Mouse (Mus musculus): ENCODE measurements around the gene Zfp108. TPM values are rescaled to one million over a fixed set of nuclear protein-coding genes. Genes with fewer than 3 reads are reported as not detected.

The Zfp108 gene
- polyA plus RNA-seq, 1 experiment from 2014 or later: 3.9 TPM

DNA sequence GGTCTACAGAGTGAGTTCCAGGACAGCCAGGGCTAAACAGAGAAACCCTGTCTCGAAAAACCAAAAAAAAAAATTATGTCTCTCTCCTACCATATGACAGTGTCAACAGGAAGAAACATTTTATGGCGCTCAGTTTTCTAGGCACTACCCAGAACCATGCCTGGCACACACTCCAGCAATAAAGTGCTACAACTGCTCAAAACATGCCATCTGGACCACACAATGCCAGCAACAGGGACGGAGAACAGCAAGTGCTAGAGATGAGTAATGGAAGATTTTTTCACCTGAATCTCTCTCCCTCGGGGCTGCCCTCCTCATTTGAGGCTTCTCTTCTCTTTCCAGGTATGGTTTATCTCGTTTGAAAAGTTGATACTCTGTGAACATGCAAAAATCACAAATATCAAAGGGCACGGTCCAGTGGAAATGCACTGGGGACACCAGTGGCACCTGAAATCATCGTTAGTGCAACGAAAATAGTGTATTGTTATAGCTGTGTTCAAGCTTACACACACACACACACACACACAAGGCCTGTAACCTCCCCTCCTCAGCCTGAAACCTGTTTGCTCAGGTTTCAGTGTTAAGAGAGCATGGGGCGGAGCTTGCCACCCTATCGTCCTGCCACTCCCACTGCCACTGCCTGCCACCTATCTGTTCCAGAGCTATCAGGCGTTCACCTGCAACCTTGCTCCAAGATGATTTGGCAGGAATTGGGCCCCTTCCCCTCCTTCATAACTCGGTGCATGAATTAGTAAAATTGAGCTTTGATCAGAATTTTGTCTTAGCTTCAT lies 38.7 kb downstream of the Zfp108 start:
- Histone ChIP-seq H3K27me3 (ENCODE audit: control insufficient read depth, insufficient read depth, low read length) (no peaks in the 10 kb centered on the region), H3K27ac (ENCODE audit: low read length) (peak overlapping the region; percentile 46; the same call in 1 of the 2 replicates), H3K4me3 (replicated peaks; ENCODE audit: low read length) (no peak overlapping the region), H3K4me1 (ENCODE audit: control insufficient read depth, insufficient read depth, low read length) (0 out of 2 replicates have a peak, but pooled peaks cover 6% of the 10 kb centered on the region), H3K36me3 (ENCODE audit: control insufficient read depth, insufficient read depth, low read length) (peaks cover 55% of the 10 kb centered on the region), H3K9me3 (replicated peaks; ENCODE audit: control insufficient read depth, low read length) (no peaks in the 10 kb centered on the region; the same call in 1 of the 2 replicates), H3K9ac (ENCODE audit: low read length) (no peak overlapping the region), H3K4me2 (ENCODE audit: low read depth, low read length) (no peak overlapping the region)
- ATAC-seq (ENCODE audit: insufficient read depth, low FRiP score): peak; percentile 46; the same call in 1 of the 2 replicates
- 71% methylated on average over 12 of the region's 12 CpGs for WGBS

DNA sequence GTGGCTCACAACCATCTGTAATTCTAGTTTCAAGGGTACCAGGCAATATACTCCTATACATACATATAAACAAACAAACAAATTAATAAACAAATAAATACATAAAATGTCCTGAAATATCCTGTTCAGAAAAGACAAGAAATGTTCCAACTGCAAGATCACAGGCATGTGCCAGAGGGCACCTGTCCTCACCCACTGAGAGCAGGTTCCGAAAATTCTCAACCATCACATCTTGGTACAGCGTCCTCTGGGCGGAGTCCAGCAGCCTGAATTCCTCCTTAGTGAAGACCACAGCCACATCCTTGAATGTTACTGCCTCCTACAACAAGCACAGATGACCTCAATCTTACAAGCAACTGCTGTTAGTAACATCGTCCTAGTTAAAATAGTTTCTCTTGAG lies 40.2 kb downstream of the Zfp108 start:
- no peaks in the 10 kb centered on the region for H3K27me3 ChIP-seq (ENCODE audit: control insufficient read depth, insufficient read depth, low read length)
- no peak overlapping the region for H3K9ac ChIP-seq (ENCODE audit: low read length)
- H3K4me1 ChIP-seq (ENCODE audit: control insufficient read depth, insufficient read depth, low read length): 0 out of 2 replicates have a peak, but pooled peaks cover 8% of the 10 kb centered on the region
- no peak overlapping the region for H3K4me2 ChIP-seq (ENCODE audit: low read depth, low read length)
- peaks cover 54% of the 10 kb centered on the region for H3K36me3 ChIP-seq (ENCODE audit: control insufficient read depth, insufficient read depth, low read length)
- H3K9me3 ChIP-seq (replicated peaks; ENCODE audit: control insufficient read depth, low read length): no peaks in the 10 kb centered on the region; the same call in 1 of the 2 replicates
- H3K4me3 ChIP-seq (replicated peaks; ENCODE audit: low read length): no peak overlapping the region
- WGBS: 94% methylated on average over 4 of the region's 4 CpGs
- H3K27ac ChIP-seq (ENCODE audit: low read length): no peak overlapping the region
- ATAC-seq (ENCODE audit: insufficient read depth, low FRiP score): no peak

DNA sequence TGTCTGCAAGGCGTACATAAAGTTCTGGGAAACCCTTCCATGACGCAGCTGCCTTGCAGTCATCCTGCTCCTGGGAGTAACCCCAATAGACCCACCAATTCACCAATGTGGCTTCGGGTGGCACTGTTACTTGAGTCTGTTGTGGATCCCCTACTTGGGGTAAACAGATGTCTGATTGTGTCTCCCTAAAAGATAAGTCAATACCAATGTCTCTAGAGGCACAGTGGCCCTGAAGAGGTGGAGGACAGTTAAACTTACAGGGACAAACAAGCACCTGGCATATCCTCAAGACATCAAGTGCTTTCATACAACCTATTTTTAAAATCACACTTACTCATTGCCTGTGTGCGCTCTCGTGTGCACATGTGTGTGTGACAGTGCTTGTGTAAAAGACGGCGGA lies 40.8 kb downstream of the Zfp108 start:
- Histone ChIP-seq H3K27me3 (ENCODE audit: control insufficient read depth, insufficient read depth, low read length) (no peaks in the 10 kb centered on the region), H3K27ac (ENCODE audit: low read length) (no peak overlapping the region), H3K4me3 (replicated peaks; ENCODE audit: low read length) (no peak overlapping the region), H3K9me3 (replicated peaks; ENCODE audit: control insufficient read depth, low read length) (no peaks in the 10 kb centered on the region; the same call in 1 of the 2 replicates), H3K4me2 (ENCODE audit: low read depth, low read length) (no peak overlapping the region), H3K4me1 (ENCODE audit: control insufficient read depth, insufficient read depth, low read length) (0 out of 2 replicates have a peak, but pooled peaks cover 8% of the 10 kb centered on the region), H3K9ac (ENCODE audit: low read length) (no peak overlapping the region), H3K36me3 (ENCODE audit: control insufficient read depth, insufficient read depth, low read length) (peaks cover 48% of the 10 kb centered on the region)
- 96% methylated on average over 7 of the region's 7 CpGs for WGBS
- ATAC-seq (ENCODE audit: insufficient read depth, low FRiP score): no peak

DNA sequence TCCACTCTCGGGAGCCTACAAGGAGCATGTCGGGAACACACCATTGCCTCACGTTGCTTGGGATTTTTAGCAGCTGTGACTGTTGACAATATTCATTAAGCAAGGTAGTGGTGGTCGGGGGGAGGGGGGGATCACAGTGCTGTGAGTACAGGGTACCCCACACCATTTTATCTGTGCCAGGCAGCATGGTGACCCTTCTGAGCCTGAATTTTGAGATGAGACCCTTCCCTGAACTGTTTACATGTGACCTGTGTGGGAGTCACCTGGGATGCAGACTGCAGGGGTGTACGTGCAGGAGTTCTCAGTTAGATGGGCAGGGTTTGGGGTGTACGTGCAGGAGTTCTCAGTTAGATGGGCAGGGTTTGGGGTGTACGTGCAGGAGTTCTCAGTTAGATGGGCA lies 41.8 kb downstream of the Zfp108 start:
- 0 out of 2 replicates have a peak, but pooled peaks cover 8% of the 10 kb centered on the region for H3K4me1 ChIP-seq (ENCODE audit: control insufficient read depth, insufficient read depth, low read length)
- H3K4me2 ChIP-seq (ENCODE audit: low read depth, low read length): no peak overlapping the region
- no peaks in the 10 kb centered on the region for H3K27me3 ChIP-seq (ENCODE audit: control insufficient read depth, insufficient read depth, low read length)
- no peak overlapping the region for H3K4me3 ChIP-seq (replicated peaks; ENCODE audit: low read length)
- H3K9me3 ChIP-seq (replicated peaks; ENCODE audit: control insufficient read depth, low read length): no peaks in the 10 kb centered on the region; the same call in 1 of the 2 replicates
- WGBS: 90% methylated on average over 7 of the region's 7 CpGs
- peaks cover 38% of the 10 kb centered on the region for H3K36me3 ChIP-seq (ENCODE audit: control insufficient read depth, insufficient read depth, low read length)
- H3K9ac ChIP-seq (ENCODE audit: low read length): no peak overlapping the region
- H3K27ac ChIP-seq (ENCODE audit: low read length): no peak overlapping the region
- ATAC-seq (ENCODE audit: insufficient read depth, low FRiP score): no peak

DNA sequence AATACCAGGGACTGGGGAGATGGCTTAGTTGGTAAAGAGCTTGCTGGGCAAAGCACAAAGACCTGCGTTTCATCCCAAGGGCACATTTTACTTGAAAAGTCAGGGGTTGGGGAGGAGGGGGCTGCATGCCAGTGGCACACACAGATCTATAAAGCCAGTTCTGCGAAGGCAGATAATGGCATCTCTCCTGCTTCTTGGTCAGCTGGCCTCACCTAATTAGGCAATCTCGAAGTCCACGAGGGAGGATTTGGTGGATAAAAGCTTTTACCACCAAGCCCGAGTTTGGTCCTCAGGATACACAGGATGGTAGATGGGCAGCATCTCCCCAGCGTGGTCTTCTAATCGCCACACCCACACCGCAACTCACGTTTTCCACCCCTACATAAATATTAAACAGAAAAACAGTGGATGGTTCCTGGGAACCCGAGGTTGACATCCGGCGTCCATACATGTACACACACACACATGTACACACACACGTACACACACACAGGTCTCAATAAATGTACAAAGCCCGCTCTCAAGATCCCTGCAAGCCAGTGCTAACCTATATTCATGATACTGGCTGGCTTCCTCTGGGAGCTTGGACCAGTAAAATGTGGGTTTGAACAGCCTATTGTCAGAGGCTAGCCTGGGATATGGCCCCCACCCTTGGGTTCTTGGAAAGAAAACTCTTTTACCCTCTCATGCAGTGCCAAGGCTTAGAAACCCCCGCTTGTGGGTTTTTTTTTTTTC lies 42.9 kb downstream of the Zfp108 start:
- 92% methylated on average over 15 of the region's 15 CpGs for WGBS

DNA sequence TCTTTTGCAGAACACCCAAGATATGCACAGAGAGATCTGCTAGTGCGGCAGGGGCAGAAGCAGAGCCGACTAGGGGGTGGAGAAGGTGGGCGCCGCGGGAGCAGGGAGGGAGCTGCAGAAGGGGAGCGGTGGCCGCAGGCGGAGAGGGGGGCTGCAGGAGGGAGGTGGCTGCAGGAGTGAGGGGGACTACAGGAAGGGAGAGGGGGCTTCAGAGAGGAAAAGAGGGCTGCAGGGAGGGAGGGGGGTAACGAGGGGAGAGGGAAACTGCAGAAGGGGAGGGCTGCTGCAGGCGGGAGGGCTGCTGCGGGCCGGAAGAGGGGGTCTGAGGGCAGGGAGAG lies 44.0 kb downstream of the Zfp108 start:
- Histone ChIP-seq H3K4me1 (ENCODE audit: control insufficient read depth, insufficient read depth, low read length) (0 out of 2 replicates have a peak, but pooled peaks cover 8% of the 10 kb centered on the region), H3K4me2 (ENCODE audit: low read depth, low read length) (peak overlapping the region; percentile 87), H3K27me3 (ENCODE audit: control insufficient read depth, insufficient read depth, low read length) (no peaks in the 10 kb centered on the region), H3K27ac (ENCODE audit: low read length) (peak overlapping the region; percentile 94), H3K9ac (ENCODE audit: low read length) (peak overlapping the region; percentile 88), H3K4me3 (replicated peaks; ENCODE audit: low read length) (peak overlapping the region; percentile 81), H3K36me3 (ENCODE audit: control insufficient read depth, insufficient read depth, low read length) (peaks cover 33% of the 10 kb centered on the region), H3K9me3 (replicated peaks; ENCODE audit: control insufficient read depth, low read length) (no peaks in the 10 kb centered on the region)
- ATAC-seq (ENCODE audit: insufficient read depth, low FRiP score): no peak
- under 1% methylated on average over 12 of the region's 12 CpGs for WGBS

More for the DNA sequence above, 42.9 kb downstream of the Zfp108 start:
- peak overlapping the region; percentile 87; the same call in 1 of the 2 replicates for H3K4me2 ChIP-seq (ENCODE audit: low read depth, low read length)
- H3K4me3 ChIP-seq (replicated peaks; ENCODE audit: low read length): no peak overlapping the region
- no peak overlapping the region for H3K27ac ChIP-seq (ENCODE audit: low read length)
- H3K36me3 ChIP-seq (ENCODE audit: control insufficient read depth, insufficient read depth, low read length): peaks cover 31% of the 10 kb centered on the region
- 0 out of 2 replicates have a peak, but pooled peaks cover 8% of the 10 kb centered on the region for H3K4me1 ChIP-seq (ENCODE audit: control insufficient read depth, insufficient read depth, low read length)
- no peaks in the 10 kb centered on the region for H3K27me3 ChIP-seq (ENCODE audit: control insufficient read depth, insufficient read depth, low read length)
- H3K9ac ChIP-seq (ENCODE audit: low read length): no peak overlapping the region
- no peak for ATAC-seq (ENCODE audit: insufficient read depth, low FRiP score)
- H3K9me3 ChIP-seq (replicated peaks; ENCODE audit: control insufficient read depth, low read length): no peaks in the 10 kb centered on the region

DNA sequence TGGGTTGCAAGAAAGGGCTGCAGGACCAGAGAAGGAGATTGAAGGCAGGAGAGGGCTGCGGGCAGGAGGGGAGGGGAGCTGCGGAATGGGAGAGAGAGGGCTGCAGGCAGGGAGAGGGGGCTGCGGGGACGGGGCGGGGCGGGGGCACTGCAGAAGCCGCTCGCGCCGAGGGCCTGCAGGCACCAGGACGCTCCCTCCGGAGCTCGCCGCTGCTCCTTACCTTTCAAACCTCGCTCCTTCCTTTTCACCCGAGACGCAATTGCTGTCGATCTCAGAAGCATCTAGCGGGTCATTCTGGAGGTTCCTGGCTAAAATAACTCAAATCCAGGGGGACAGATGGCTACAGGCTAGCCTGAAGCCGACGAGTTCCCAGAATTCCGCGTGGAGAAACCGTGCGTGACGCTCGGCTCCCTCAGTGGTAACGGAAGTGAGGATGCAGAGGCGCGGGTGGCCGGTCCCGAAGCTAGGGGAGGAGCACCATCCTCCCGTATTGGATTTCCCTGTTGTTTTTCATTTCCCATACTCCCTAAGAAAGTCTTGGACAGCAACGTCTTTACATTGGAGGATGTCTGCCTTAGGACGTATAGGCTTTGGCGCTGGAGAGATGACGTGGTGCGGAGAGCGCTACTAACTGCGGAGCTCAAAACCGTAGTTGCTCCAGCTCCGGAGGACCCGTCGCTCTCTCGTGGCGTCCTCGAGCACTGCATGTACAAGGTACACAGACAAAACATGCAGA lies 44.5 kb downstream of the Zfp108 start:
- Histone ChIP-seq H3K27me3 (ENCODE audit: control insufficient read depth, insufficient read depth, low read length) (no peaks in the 10 kb centered on the region), H3K4me1 (ENCODE audit: control insufficient read depth, insufficient read depth, low read length) (0 out of 2 replicates have a peak, but pooled peaks cover 8% of the 10 kb centered on the region), H3K36me3 (ENCODE audit: control insufficient read depth, insufficient read depth, low read length) (peaks cover 31% of the 10 kb centered on the region), H3K27ac (ENCODE audit: low read length) (peak overlapping the region; percentile 94), H3K4me2 (ENCODE audit: low read depth, low read length) (peak overlapping the region; percentile 87), H3K9ac (ENCODE audit: low read length) (peak overlapping the region; percentile 88), H3K4me3 (replicated peaks; ENCODE audit: low read length) (peak overlapping the region; percentile 81), H3K9me3 (replicated peaks; ENCODE audit: control insufficient read depth, low read length) (no peaks in the 10 kb centered on the region)
- peak; percentile 87 for ATAC-seq (ENCODE audit: insufficient read depth, low FRiP score)
- under 1% methylated on average over 46 of the region's 47 CpGs for WGBS

DNA sequence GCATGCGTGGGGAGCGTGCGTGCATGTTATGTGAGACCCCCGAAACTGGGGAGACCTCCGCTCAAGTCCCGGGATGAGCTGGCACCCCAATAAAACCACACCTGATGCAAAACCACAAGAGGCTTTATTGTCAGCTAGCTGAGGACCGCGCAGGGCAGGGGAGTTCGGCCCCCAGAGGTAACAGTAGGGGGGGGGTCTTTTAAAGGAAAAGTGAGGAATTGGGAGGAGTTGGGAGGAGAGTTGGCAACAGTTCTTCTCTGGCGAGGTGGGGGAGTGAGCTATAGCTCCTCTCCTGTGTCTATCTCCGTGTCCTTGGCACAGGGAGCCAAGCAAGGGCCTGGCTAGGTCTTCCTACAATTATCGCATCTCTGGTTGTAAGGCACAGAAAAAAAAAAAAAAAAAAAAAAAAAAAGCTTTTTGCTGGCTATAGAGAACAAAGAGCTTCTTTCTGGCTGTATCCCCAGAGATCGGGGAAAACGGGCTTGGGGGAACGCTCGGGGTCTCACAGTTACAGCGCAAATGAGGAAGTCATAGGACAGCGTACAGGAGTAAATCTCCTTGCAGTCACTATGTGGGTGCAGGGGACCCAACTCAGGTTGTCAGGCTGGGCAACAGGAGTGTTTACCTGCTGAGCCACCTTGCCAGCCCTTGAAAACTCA lies 45.4 kb downstream of the Zfp108 start:
- H3K27me3 ChIP-seq (ENCODE audit: control insufficient read depth, insufficient read depth, low read length): no peaks in the 10 kb centered on the region
- H3K36me3 ChIP-seq (ENCODE audit: control insufficient read depth, insufficient read depth, low read length): peaks cover 24% of the 10 kb centered on the region
- H3K9me3 ChIP-seq (replicated peaks; ENCODE audit: control insufficient read depth, low read length): no peaks in the 10 kb centered on the region
- 2% methylated on average over 18 of the region's 18 CpGs for WGBS
- peak overlapping the region; percentile 81 for H3K4me3 ChIP-seq (replicated peaks; ENCODE audit: low read length)
- H3K9ac ChIP-seq (ENCODE audit: low read length): peak overlapping the region; percentile 64
- 0 out of 2 replicates have a peak, but pooled peaks have one; percentile 10 for ATAC-seq (ENCODE audit: insufficient read depth, low FRiP score)
- 0 out of 2 replicates have a peak, but pooled peaks cover 8% of the 10 kb centered on the region for H3K4me1 ChIP-seq (ENCODE audit: control insufficient read depth, insufficient read depth, low read length)
- peak overlapping the region; percentile 69 for H3K27ac ChIP-seq (ENCODE audit: low read length)
- peak overlapping the region; percentile 87 for H3K4me2 ChIP-seq (ENCODE audit: low read depth, low read length)
